Mouse (Mus musculus) CD8-positive naive resting alpha-beta T cell, adult 2 months (primary cell): ENCODE data around the gene Knstrn.
A peak's percentile ranks its signal among the peaks of the same experiment; 100 is the strongest.

Experiments
- DNase-seq, 2 experiments: peaks; one replicate each; pipeline ENCODE4 v3.0.0; 2022; ENCODE audit warnings: low read depth in 2 of 2, low spot score in 2 of 2

The Knstrn gene

DNA sequence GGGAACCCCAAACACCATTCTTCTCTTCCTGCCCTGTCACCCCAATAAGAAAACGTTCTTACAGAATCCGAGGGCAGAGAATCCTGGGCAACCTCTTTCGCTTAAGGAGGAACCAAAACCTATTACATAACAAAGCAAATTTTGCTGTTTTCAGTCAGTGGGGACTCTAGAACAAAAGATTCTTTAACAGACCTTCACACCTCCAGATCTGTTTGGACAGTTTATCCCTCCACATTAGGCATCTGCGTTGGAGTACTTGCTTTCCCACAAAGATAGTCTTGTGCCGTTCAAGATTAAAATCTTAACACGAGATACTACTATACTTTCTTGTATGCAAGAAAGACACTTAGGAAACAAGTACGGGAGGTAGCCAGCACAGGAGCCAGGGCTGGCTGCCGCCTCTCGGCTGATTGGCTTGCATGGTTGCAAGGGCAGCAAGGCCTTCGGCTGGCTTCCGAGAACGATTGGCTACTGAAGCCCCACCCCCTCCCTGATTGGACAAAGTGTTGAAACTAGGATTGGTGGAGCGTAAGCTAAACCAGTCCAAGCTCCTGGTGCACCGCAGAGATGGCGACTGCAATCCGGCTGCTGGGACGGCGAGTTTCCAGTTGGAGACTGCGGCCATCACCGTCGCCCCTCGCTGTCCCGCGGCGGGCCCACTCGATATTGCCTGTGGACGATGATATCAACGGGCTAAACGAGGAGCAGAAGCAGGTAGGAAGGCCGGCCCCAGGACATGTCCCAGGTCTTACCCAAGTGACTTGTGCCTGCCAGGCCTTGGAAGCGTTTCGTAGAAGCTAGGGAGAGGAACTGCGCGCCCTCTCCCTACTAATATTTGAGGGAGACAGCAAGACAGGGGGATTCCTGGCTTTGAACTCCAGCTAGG, 47.9 kb downstream of the Knstrn start, which contains the start of gene Ivd:
Ivd (plus strand) TSS at position 501 of the 886 bp plus-strand sequence.
- DNase-seq, result peak; percentile 84 to 87

DNA sequence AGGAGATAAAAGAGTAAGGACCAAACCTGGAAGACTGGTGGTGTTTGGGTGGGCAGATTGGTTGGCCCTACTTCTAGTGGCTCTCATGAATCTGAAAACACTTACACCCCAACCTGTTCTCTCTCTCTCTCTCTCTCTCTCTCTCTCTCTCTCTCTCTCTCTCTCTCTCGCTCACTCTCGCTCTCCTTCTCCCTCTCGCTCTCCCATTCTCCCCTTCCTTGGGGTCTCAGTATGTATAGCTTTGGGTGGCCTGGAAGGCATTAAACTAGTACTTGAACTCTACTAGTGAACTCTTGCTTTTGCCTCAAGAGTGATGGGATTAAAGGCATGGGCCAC, 48.5 kb downstream of the Knstrn start:
- no peak for DNase-seq

DNA sequence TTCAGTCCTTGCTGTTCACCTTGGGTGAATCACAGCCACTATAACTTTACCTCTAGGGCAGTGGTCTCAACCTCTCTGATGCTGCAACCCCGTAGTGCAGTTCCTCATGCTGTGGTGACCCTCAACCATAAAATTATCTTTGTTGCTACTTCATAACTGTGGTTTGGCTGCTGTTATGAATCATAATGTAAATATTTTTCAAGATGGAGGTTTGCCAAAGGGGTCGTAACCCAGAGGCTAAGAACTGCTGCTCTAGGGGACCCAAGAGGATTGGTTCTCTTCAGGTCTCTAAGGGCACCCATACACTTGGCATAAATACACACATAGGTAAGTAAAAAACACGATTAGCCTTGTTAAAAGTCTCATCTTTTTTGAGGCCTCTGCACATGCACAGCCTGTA, 56.8 kb downstream of the Knstrn start:
- DNase-seq, result no peak

DNA sequence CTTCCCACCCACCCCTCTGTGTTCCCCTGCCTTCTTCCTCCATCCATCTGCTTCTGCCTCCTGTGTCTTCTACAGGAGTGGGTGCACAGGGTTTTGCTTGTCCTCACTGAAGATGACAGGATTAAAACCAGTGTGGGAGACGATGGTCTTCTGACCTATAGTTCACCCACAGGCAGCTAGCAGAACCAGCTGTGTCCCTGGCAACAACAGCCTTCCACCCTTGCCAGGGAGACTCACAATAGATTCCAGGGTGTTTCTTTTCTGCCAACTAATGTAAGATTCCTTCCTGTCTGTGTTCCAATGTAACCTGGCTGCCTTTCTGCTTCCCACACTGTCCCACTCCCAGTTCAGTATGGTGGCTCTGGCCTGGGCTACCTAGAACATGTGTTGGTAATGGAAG, 57.2 kb downstream of the Knstrn start:
- DNase-seq, result no peak

DNA sequence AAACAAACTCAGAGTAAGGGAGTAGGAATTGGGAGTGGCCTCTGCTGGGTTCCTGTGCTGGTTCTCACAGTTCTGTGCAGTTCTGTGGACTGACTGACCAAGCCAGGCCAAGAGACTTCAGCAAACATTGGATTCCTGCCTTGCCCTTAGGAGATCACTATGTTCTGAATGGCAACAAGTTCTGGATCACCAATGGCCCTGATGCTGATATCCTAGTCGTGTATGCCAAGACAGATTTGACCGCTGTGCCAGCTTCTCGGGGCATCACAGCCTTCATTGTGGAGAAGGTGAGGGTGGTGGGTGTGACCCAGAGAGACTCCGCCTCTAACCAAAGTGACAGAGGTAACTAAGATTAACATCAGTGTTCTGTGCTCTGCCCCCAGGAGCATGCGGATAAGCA, 59.2 kb downstream of the Knstrn start:
- DNase-seq, result no peak

DNA sequence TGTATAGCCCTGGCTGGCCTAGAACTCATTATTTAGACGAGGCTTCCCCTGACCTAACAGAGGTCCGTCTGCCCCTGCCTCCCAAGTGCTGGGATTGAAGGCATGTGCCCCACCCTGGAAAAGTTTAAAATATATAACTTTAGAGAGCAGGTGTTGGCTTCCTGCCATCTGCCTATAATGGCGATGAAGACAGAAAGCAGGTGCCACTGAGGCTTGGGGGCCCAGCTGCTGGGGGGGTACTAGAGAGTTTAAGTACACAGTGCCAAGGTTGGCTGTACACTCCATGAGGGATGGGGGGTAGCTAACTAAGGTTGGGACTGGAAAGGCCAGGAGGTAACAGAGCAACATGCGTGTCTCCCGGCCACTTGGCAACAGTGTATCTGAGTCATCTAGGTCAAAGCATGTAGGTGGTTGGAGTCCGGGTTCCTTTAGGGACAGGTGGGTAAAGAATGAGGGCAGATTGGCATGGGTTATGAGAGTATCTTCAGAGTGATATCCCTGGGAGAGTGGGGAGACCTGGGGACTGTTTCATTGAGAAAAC, 60.2 kb downstream of the Knstrn start:
- DNase-seq, result no peak

DNA sequence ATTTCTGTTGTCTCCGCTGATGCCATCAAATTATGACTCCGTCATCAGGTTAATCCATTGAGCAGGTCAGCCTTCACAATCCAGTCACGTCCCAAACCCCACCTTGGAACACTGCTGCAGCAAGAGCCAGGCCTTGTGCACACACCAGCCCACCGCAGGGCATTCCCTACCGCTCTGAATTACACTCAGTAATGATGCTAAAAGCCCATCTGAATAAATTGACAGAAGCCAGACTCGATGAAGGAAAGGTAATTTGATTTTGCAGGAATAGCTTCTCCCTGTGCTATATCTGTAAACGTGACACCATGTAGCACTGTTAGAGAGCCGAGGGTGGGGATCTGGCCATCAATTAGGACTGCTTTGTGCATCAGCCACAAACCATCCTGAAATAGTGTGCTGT, 61.5 kb downstream of the Knstrn start:
- no peak for DNase-seq

DNA sequence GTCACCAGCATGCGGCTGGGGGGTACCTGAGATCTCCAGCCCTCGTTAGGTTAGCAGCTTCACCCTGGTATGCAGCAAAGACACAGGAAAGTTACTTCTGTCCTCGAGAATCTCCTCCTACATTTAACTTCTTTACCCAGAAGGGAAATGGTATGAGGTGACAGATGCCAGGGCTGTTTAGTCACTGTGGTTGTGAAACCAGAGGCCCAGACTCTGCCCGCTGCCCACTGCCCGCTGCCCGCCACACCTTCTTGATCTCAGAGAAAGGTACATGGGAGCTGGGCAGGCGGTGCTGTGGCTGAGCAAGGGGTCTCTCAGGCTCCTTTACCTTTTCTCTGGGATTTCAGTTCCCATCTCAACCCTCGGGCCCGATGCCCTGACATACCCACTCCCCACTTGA, 62.6 kb downstream of the Knstrn start:
- no peak for DNase-seq

DNA sequence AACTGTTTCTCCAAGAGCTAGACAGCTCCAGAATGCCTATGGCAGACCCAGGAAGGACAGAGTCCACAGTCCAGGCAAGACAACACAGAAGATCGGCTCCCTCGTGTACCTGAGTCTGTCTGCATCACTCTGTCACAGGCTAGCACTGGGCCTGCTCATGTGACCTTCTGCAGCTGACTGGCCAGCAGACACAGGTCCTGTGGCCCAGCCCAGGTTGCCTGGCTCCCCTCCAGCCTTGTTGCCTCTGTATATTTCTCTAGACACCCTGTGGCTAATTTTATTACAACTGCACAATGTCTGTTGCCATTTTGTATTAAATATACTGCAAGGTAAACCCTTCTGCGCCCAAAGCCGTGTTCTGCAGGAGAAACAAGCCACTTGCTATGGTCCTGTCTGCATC, 67.2 kb downstream of the Knstrn start:
- no peak for DNase-seq

DNA sequence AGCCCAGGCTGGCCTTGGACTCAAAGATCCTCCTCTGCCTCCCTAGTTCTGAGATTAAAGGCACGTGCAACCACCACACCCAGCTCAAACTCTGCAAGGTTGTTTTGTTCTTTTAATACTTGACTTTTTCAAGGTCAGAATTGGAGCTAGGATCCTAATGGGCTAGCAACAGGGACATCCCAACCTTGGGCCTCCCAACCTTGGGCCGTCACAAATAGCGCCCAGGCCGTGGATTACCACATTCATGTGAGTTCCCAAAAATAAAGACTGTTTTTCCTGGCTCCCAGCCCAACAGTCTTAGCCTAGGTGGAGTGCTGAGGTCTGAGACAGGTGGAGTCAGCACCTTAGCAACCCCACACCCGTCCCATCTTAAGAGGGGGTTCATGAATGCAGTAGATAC, 68.2 kb downstream of the Knstrn start:
- no peak for DNase-seq

DNA sequence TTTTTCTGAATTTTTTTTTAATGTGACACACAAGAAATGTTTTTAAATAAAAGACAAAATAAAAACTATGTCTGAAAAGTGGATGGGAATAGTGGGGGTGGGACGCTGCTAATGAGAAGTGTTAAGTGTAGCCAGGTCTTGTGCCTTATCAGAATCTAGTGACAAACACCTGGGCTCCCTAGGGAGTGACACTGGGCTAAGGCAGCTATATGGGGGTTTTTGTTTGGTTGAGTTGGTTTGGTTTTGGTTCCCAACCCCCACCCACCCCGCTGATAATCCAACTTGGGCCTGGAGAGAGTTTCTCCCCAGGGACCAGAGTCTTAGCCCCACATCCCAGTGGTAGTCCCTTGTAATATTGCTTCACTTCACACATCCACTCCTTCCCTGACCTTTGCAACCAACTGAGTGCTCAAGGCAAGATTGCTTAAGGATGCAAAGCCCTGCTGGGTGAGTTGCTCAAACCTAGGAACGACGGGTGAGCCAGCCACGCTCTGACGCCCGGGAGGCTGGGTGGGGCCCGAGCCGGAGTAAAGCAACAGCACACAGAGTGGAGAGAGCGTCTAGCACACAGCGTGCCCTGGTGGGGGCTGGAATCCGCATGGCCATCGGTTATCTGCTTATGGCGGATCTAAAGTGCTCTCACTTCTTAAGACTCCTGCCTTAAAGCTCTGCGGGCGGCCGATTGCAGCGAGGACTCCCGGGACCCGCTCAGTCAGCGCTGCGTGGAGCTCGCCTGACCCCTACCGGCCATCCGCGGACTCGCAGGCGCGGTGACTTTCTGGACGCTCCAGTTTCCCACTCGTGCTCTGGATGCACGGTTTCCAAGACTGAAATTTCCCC, 69.3 kb downstream of the Knstrn start:
- peak; percentile 82 to 85 for DNase-seq

DNA sequence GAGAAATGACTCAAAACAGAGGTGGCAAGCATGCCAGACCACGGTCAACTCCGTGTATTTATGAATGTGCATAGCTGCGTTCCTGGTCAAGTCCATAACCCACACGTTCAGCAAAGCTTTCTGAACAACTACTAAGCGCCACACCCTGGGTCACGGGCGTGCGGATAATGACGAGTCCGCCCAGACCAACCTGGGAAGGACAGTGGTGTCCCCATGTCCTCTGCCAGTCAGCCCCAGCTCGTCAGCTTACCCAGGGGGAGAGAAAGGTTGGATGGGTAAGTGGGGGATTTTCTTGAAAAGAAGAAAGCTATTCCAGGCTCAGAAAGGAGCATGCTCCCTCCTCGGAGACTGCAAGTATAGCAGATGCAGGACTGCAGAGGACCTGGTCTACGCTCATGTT, 73.6 kb downstream of the Knstrn start:
- DNase-seq, result no peak

DNA sequence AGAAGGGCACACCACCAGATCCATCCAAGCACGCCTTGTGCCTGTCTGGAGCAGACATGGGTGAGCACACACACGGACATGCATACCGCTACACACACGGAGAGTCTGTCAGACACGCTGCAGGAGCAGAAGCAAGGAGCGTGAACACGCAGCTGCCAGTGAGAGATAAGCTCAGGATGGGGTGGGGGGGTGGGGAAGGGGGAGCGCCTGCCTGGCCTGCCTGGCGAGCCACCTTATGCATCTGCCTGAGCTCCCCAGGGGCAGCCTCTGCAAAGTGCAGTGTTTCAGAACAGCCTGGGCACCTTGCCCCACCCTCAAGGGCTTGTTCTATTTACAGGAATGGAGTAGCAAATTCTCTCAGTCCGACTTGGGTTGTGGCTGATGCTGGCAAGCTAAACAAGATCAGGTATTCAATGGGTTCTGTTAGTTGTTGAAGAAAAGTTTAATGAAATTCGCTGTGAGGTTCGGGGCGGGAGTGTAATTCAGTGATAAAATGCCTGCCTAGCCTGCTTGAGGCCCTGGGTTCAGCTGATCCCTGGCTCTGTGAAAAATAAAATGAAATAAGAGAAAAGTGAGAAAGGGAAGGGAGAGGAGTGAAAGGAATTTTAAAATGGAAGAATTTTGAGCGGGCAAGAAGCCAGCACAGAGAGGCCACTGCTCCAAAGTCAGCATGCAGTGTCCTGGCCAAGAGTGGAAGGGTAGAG, 74.2 kb downstream of the Knstrn start:
- DNase-seq, result no peak

DNA sequence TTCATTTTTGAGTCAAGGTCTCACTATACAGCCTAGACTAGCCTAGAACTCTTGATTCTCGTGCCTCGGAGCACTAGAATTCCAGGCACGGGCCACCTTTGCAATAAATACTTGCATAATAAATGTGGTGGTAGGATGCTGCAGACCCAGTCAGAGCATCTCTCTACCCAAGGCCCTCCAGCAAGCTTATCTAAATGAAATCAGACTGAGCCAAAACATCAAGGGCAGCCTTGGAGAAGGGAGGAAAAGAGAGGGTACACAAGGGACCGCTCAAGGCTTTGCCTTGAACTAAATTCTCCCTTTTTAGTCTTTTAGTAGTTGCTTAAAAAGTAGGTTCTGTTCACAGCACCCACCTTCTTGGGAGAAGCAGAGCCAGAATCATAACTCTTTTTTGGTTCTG, 77.4 kb downstream of the Knstrn start:
- DNase-seq, result no peak

DNA sequence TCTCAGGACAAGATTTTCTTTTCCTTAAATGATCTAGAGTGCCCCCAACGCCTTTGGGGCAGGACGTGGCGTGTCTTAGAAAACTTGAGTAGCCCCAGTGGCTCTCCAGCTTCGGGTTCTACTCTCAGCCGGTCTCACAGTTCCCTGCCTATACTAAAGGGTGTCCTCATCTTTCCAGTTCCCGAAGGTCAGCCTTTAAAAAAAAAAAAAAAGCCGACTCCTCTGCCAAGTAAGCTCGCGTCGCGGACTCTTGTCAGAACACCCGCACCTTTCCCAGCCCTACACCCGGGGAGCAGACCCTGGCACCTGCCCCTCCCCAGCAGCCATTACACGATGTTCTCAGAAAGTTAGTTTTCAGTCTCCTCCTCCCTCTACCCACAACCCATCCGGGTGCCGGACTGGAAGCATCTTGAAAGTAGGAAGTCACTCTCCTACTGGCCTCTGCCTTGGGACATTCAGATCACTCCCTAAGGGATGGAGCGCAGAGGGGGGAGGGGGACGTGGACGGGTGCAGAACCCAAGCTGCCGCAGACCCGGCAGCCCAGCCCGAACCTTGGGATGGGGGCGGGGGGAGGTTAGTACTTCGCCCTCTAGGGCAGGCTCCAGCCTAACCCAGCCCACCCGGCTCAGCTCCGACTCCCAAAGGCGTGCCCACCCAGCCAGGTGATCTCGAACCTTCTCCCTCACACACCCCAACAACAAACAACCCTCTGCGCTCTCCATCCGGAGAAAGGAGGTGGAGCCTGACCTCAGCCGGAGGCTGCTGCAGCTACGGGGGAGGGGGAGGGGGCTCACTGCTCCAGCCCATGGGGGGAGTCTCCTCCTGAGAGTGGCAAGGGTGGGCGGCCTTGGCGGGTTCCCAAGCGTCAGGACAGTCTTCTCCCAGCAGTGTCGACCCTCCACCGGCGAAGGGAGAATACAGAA, 82.4 kb downstream of the Knstrn start:
- peak; percentile 26 to 54 for DNase-seq

DNA sequence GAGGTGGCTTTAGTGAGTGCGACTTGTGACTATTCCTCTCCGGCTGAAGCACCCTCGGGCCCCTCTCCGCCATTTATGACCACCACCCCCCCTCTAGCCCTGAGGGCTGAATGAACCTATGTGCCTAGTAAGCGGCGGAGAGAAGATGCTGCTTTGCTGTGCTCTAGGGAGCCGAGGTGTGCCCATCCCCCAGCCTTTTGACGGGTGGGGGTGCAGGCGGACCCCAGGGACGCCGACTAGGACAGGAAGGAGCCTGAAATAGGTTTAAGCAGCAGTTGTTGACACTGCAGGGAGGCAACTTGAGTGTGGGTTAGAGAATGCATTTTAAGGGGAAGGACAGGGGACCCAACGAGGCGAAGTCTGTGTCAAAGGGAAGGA, 83.1 kb downstream of the Knstrn start:
- peak in 1 of 2 experiments; percentile 15 for DNase-seq

DNA sequence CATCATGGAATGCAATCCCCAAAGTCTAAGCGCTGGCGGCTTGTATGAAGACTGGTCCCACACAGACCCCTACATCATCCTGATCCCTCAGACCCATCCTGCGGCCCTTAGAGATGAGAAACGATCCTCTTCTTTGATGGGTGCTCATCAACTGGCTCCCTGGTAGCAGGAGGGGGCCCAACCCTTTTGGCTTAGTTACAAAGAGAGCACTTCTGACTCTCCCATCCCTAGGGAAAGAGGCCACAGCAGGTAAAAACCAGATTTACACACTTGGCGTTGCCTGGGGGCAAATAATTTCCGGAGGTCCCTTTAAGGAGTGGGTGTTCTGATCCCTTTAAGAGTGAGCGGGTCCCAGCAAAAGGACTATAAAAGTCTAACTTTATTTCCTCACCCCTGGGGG, 83.6 kb downstream of the Knstrn start:
- DNase-seq, result no peak

DNA sequence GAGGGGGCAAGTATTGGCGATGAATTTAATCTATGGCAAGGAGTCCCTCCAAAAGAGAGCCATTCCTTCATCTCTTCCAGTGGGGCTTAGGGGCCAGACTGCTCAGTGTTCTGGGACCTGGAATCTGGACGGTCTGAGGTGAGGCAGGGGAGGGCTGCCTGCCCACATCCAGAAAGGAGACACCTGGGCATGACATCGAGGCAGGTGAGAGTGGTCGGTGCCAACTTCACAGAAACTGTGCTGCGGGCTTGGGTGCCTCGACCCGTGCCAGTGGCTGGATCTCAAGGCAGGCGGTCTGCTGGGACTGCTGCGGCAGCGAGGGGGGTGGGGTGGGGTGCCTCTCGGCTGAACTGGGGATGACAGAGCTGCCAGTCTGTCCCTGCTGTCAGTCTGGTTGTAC, 84.0 kb downstream of the Knstrn start:
- no peak for DNase-seq

DNA sequence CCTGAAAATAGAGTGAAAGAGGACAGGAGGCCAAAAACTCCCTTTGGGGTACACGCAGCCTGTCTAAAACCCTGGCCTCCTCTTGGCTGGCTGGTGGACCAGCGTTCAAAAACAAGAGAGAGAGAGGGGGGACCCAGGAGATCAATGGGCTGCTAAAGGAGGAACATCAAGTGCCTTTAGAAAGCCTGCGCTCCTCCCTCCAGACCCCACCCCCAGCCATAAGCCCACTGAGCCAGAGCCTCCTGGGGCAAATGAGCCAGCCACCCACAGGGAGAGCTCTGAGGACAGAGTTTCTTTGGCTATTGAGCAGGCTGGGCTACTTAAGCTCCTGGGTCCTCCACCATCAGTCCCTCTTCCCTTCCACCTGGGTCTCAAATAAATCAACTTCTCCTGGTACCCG, 85.0 kb downstream of the Knstrn start:
- no peak for DNase-seq

DNA sequence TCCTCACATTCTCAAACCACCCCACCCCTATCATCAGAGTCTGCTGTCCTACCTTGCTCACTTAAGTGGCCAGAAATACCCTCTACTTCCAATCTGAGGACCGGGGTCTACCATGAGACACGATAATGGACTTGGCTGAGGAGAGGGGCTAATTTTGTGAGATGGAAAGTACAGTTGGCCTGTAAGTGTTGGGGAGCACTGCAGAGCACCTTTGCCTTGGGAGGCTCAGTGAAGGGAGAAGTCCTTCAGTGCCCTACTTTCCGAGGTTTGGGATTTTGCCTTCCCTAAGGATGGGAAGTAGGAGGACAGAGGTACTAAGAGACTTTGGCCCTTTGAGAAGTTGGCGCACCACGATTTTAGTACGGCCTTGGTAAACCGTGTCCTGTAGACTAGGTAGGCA, 85.5 kb downstream of the Knstrn start:
- DNase-seq, result no peak
